Mouse (Mus musculus): ENCODE data around the gene Gmeb2.

GRCm38 (mm10) chr2:181220361-181220760 lies 67.5 kb downstream of the Gmeb2 start:
- TF ChIP-seq CTCF (IDR thresholded peaks at IDR 0.05; ENCODE audit: low read depth, low read length) (no peak), POLR2A (IDR thresholded peaks at IDR 0.05; ENCODE audit: borderline replicate concordance, low read depth, low read length) (no peak)
